18 mouse cellular contexts compared by ENCODE assay signal in genomic region chr12:117850472-117850871, GRCm38 (mm10). TPM values are rescaled to one million over a fixed set of nuclear protein-coding genes. Genes with fewer than 3 reads are reported as not detected.
A peak's percentile ranks its signal among the peaks of the same experiment; 100 is the strongest.
DNase-seq lines count a peak whose midpoint lies in the region; ATAC-seq lines count a peak whose summit lies in the region.
"Had no signal": no experiment of that assay in that cellular context is flagged by ENCODE, and none has a peak within 500 bp of the region (broad histone marks: within the 10 kb centered on the region; RNA-seq: fewer than 3 reads in every experiment).

No protein-coding gene starts in this region.

- no peak overlapping the region for H3K4me2 ChIP-seq in heart, embryonic 11.5 days
- no peak overlapping the region for H3K4me2 ChIP-seq in midbrain, embryonic 16.5 days (ENCODE audit: low read length)
- H3K4me2 ChIP-seq: forebrain, embryonic 12.5 days had no signal

- 36% methylated on average over 10 of the region's 10 CpGs for WGBS in heart, embryonic 11.5 days (ENCODE audit: insufficient replicate concordance)
- 36% methylated on average over 10 of the region's 10 CpGs for WGBS in midbrain, embryonic 10.5 days
- WGBS in midbrain, embryonic 16.5 days: 32% methylated on average over 10 of the region's 10 CpGs

- H3K36me3 ChIP-seq in heart, embryonic 11.5 days (ENCODE audit: control insufficient read depth, insufficient read depth, low read length): no peaks in the 10 kb centered on the region
- no peaks in the 10 kb centered on the region for H3K36me3 ChIP-seq in midbrain, embryonic 10.5 days
- H3K36me3 ChIP-seq in midbrain, embryonic 16.5 days (ENCODE audit: control insufficient read depth, insufficient read depth, low read length): no peaks in the 10 kb centered on the region
- H3K36me3 ChIP-seq: forebrain, embryonic 12.5 days had no signal

- no peak for DNase-seq in heart, postnatal 25 days (ENCODE audit: low spot score)
- peak; percentile 19 for DNase-seq in midbrain, embryonic 10.5 days (ENCODE audit: low spot score)
- peak; percentile 44 for DNase-seq in embryo, embryonic 11 days
- no peak for DNase-seq in kidney, adult 11 months
- no peak for DNase-seq in cerebellum, adult 18-20 months
- DNase-seq: adrenal gland, postnatal 25 days; cerebellum, adult 8-10 months; gastrocnemius, postnatal 14 days; kidney, adult 8-10 months; kidney, postnatal 4 days; lung, adult 2 months; lung, postnatal 4 days; midbrain, embryonic 14.5 days; thymus, postnatal 14 days had no signal

- H3K4me3 ChIP-seq in heart, embryonic 11.5 days (ENCODE audit: low read depth, low read length): no peak overlapping the region
- H3K4me3 ChIP-seq in midbrain, embryonic 10.5 days: no peak overlapping the region
- no peak overlapping the region for H3K4me3 ChIP-seq in midbrain, embryonic 16.5 days (ENCODE audit: low read depth, low read length)
- H3K4me3 ChIP-seq: forebrain, embryonic 12.5 days had no signal

- peaks cover 9% of the 10 kb centered on the region for H3K4me1 ChIP-seq in heart, embryonic 11.5 days (ENCODE audit: control insufficient read depth, insufficient read depth, low read length)
- peaks cover 18% of the 10 kb centered on the region for H3K4me1 ChIP-seq in midbrain, embryonic 10.5 days
- no peaks in the 10 kb centered on the region; the same call in 1 of the 2 replicates for H3K4me1 ChIP-seq in midbrain, embryonic 16.5 days (ENCODE audit: control insufficient read depth, insufficient read depth, low read length)
- H3K4me1 ChIP-seq: forebrain, embryonic 12.5 days had no signal

- ATAC-seq in heart, embryonic 11.5 days (replicated peaks; ENCODE audit: insufficient number of reproducible peaks, low FRiP score, low TSS enrichment): peak; percentile 49; the same call in 1 of the 2 replicates
- no peak for ATAC-seq in midbrain, embryonic 16.5 days

- H3K27me3 ChIP-seq in heart, embryonic 11.5 days (ENCODE audit: control insufficient read depth, insufficient read depth, low read length): no peaks in the 10 kb centered on the region
- H3K27me3 ChIP-seq in midbrain, embryonic 10.5 days (ENCODE audit: low read depth, poor library complexity, severe bottlenecking): no peaks in the 10 kb centered on the region
- H3K27me3 ChIP-seq in midbrain, embryonic 16.5 days (ENCODE audit: control insufficient read depth, insufficient read depth, low read depth, low read length): no peaks in the 10 kb centered on the region
- H3K27me3 ChIP-seq: forebrain, embryonic 12.5 days had no signal

- H3K27ac ChIP-seq in heart, embryonic 11.5 days (ENCODE audit: low read depth, low read length): no peak overlapping the region
- H3K27ac ChIP-seq in midbrain, embryonic 10.5 days (replicated peaks): no peak overlapping the region
- no peak overlapping the region for H3K27ac ChIP-seq in midbrain, embryonic 16.5 days (ENCODE audit: low read length)
- H3K27ac ChIP-seq: forebrain, embryonic 12.5 days; stomach, postnatal 0 days had no signal

- no peak overlapping the region for H3K9ac ChIP-seq in heart, embryonic 11.5 days (ENCODE audit: low read depth, low read length)
- H3K9ac ChIP-seq in midbrain, embryonic 16.5 days (ENCODE audit: low read depth, low read length): no peak overlapping the region
- H3K9ac ChIP-seq: forebrain, embryonic 12.5 days had no signal

- intact Hi-C loops in heart, postnatal 25 days (cut with DNase I): loop anchor here (5.0 kb wide), 1 partner anchor 448 kb away; no protein-coding TSS in a partner anchor

- H3K9me3 ChIP-seq in heart, embryonic 11.5 days (replicated peaks; ENCODE audit: control insufficient read depth, low read length): no peaks in the 10 kb centered on the region
- no peaks in the 10 kb centered on the region for H3K9me3 ChIP-seq in midbrain, embryonic 10.5 days (replicated peaks)
- no peaks in the 10 kb centered on the region for H3K9me3 ChIP-seq in midbrain, embryonic 16.5 days (replicated peaks; ENCODE audit: control insufficient read depth, low read length, poor library complexity, severe bottlenecking)
- H3K9me3 ChIP-seq: forebrain, embryonic 12.5 days had no signal

RNA-seq across cellular contexts. Expression of gene Cdca7l, which starts 46.4 kb away (rescaled TPM):
- 17.5 and 17.9 TPM in 2 replicates for polyA plus RNA-seq in heart, embryonic 11.5 days (2014; fragmentation: Nextera tagmentation; extraction: Ambion mirVana)
- total RNA-seq in heart, postnatal 25 days (2021): under 1 TPM; 0.23 to 0.36 TPM
- 46.2 and 55.8 TPM in 2 replicates for polyA plus RNA-seq in midbrain, embryonic 10.5 days (2016; fragmentation: Nextera tagmentation; extraction: Ambion mirVana)
- polyA plus RNA-seq in midbrain, embryonic 16.5 days (2015; fragmentation: Nextera tagmentation; extraction: Ambion mirVana): 3.6 and 4.8 TPM in 2 replicates

Comparison
In these comparisons a context has a peak if more than half of its experiments do, and no peak if none do; other contexts are left out.
1. DNase-seq: peak in midbrain, embryonic 10.5 days (single experiment) and embryo, embryonic 11 days (single experiment); none in heart, postnatal 25 days (single experiment), kidney, adult 11 months (single experiment) and cerebellum, adult 18-20 months (0 of 2).